Mouse (Mus musculus): ENCODE data around the gene Tgtp2.

DNA sequence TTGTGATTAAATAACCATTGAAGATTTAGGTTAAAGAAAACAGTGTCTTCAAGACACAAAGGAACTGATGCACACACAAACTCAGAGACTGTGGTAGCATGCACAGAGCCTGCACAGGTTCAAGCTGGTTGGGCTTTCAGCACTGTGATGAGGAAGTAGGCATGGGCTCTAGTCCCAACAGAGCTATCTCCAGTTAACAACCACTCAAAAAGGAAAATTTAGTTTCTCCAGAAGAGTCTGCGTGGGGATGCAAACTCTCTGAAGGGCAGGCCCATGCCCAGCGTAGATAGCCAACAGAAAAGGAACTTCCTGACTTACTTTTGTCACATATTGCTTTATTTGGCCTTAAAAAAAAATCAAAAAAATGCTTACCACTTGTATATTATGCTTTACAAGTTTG, 28.8 kb upstream of the Tgtp2 start:
- TF ChIP-seq REST (IDR thresholded peaks at IDR 0.05; ENCODE audit: insufficient read depth, insufficient read length) (no peak), POLR2A (IDR thresholded peaks at IDR 0.05; ENCODE audit: insufficient read length, low read depth) (no peak), TCF12 (IDR thresholded peaks at IDR 0.05; ENCODE audit: insufficient read depth, poor library complexity, severe bottlenecking) (no peak), MAX (IDR thresholded peaks at IDR 0.05; ENCODE audit: low read depth) (no peak), TCF3 (IDR thresholded peaks at IDR 0.05; ENCODE audit: insufficient read length, low read depth) (no peak), MYOD1 (IDR thresholded peaks at IDR 0.05; ENCODE audit: control insufficient read depth in 1 of 3, insufficient read length in 2 of 3, low read depth in 2 of 3) (no peak), USF1 (IDR thresholded peaks at IDR 0.05; ENCODE audit: low read depth) (no peak), POLR2AphosphoS2 (IDR thresholded peaks at IDR 0.05; ENCODE audit: insufficient read length, low read depth) (no peak)
